Mouse (Mus musculus) midbrain, embryonic 14.5 days (tissue): Measurements from ENCODE around the gene Gabrq. TPM values are rescaled to one million over a fixed set of nuclear protein-coding genes. Genes with fewer than 3 reads are reported as not detected.
A peak's percentile ranks its signal among the peaks of the same experiment; 100 is the strongest.

Experiments
- ATAC-seq: fragments of 200-750 bp; cut with Nextera tagmentation; 2 replicates; pipeline ENCODE4 v1.8.0; 2017; ENCODE audit warnings: moderate number of reproducible peaks, moderate library complexity; ENCODE audit not compliant: low FRiP score, low TSS enrichment
- DNase-seq: peaks from one replicate; pipeline ENCODE4 v3.0.0-alpha.2; 2015
- H3K27ac ChIP-seq: fragments of 300-500 bp; sonication (generic); replicated peaks from 2 replicates; pipeline ENCODE4 v1.5.1; 2014; ENCODE audit warnings: mild to moderate bottlenecking, low read depth, low read length, moderate library complexity
- H3K27me3 ChIP-seq: fragments of 300-500 bp; sonication (generic); 2 replicates; pipeline ENCODE4 v1.6.1; 2014; ENCODE audit warnings: low read length, control low read depth, mixed read lengths; ENCODE audit not compliant: control insufficient read depth, insufficient read depth
- H3K36me3 ChIP-seq: fragments of 300-500 bp; sonication (generic); 2 replicates; pipeline ENCODE4 v1.6.1; 2014; ENCODE audit warnings: low read length, control low read depth; ENCODE audit not compliant: control insufficient read depth, insufficient read depth
- H3K4me1 ChIP-seq: fragments of 300-500 bp; sonication (generic); 2 replicates; pipeline ENCODE4 v1.6.1; 2014; ENCODE audit warnings: mild to moderate bottlenecking, antibody characterized with exemption, low read length, control low read depth; ENCODE audit not compliant: control insufficient read depth, insufficient read depth
- H3K4me2 ChIP-seq: fragments of 300-500 bp; sonication (generic); 2 replicates; pipeline ENCODE4 v1.6.1; 2014; ENCODE audit warnings: mild to moderate bottlenecking, low read length, moderate library complexity
- H3K4me3 ChIP-seq: fragments of 300-500 bp; sonication (generic); replicated peaks from 2 replicates; pipeline ENCODE4 v1.5.1; 2014; ENCODE audit warnings: low read depth, low read length
- H3K9ac ChIP-seq: fragments of 300-500 bp; sonication (generic); replicated peaks from 2 replicates; pipeline ENCODE4 v1.6.1; 2014; ENCODE audit warnings: mild to moderate bottlenecking, low read length, moderate library complexity
- H3K9me3 ChIP-seq: fragments of 300-500 bp; sonication (generic); 2 replicates; pipeline ENCODE4 v1.6.1; 2016; ENCODE audit warnings: low read length, control low read depth, mixed read lengths; ENCODE audit not compliant: control insufficient read depth
- WGBS: fragments of 180-500 bp; shearing (Covaris S2); extraction: QIAGEN DNeasy Blood & Tissue Kit; methylation state at CpG from one replicate; pipeline ENCODE4 v1.1.7; 2014; 5-methylcytosine and 5-hydroxymethylcytosine counted together
- polyA plus RNA-seq: library from polyadenylated mRNA; unstranded; fragments of >200 nt; fragmentation: Nextera tagmentation; extraction: Ambion mirVana; gene quantifications from 2 replicates; pipeline ENCODE4 v1.2.1, GENCODE M21; 2014

The Gabrq gene
- 3.2 and 4.1 TPM in 2 replicates for polyA plus RNA-seq

GRCm38 (mm10) chrX:72824776-72825588 lies at the start of gene Gabrq:
Gene Gabrq (plus strand): TSS chrX:72825178.
- WGBS = 30% methylated on average over 43 of the region's 43 CpGs
- peak; percentile 70 for DNase-seq
- Histone ChIP-seq H3K27me3 (no peaks in the 10 kb centered on the region), H3K27ac (no peak within 1 kb of the TSS), H3K36me3 (no peaks in the 10 kb centered on the region), H3K4me1 (no peaks in the 10 kb centered on the region), H3K9me3 (no peaks in the 10 kb centered on the region), H3K4me2 (peak within 1 kb of the TSS; percentile 68), H3K9ac (no peak within 1 kb of the TSS; the same call in 1 of the 2 replicates), H3K4me3 (peak within 1 kb of the TSS; percentile 40)
- peak; percentile 84 for ATAC-seq

- DNase-seq (peak; percentile 82), ATAC-seq (peak; percentile 88)
- Histone ChIP-seq H3K4me3 (no peak overlapping the region), H3K9me3 (no peaks in the 10 kb centered on the region), H3K4me1 (no peaks in the 10 kb centered on the region), H3K27me3 (no peaks in the 10 kb centered on the region), H3K4me2 (0 out of 2 replicates have a peak overlapping the region, but pooled peaks have one; percentile 4), H3K36me3 (no peaks in the 10 kb centered on the region), H3K27ac (peak overlapping the region; percentile 81), H3K9ac (no peak overlapping the region)
- WGBS = 12% methylated on average over 1 of the region's 1 CpGs
These were observed 36.0 kb upstream of the Gabrq start for GRCm38 (mm10) chrX:72788773-72789557.

- no peak for DNase-seq
- Histone ChIP-seq H3K36me3 (no peaks in the 10 kb centered on the region), H3K4me2 (no peak overlapping the region), H3K4me3 (no peak overlapping the region), H3K27me3 (no peaks in the 10 kb centered on the region), H3K4me1 (no peaks in the 10 kb centered on the region), H3K9me3 (no peaks in the 10 kb centered on the region), H3K27ac (peak overlapping the region; percentile 81), H3K9ac (no peak overlapping the region)
- ATAC-seq = no peak; the same call in 1 of the 2 replicates
These were observed 35.5 kb upstream of the Gabrq start for GRCm38 (mm10) chrX:72789558-72789871.

- Histone ChIP-seq H3K9ac (no peak overlapping the region), H3K36me3 (no peaks in the 10 kb centered on the region), H3K27me3 (no peaks in the 10 kb centered on the region), H3K27ac (no peak overlapping the region), H3K4me1 (no peaks in the 10 kb centered on the region), H3K4me3 (no peak overlapping the region), H3K4me2 (no peak overlapping the region), H3K9me3 (no peaks in the 10 kb centered on the region)
- 3% methylated on average over 5 of the region's 5 CpGs for WGBS
- peak; percentile 90 for DNase-seq
- no peak; the same call in 1 of the 2 replicates for ATAC-seq
These were observed 5.4 kb upstream of the Gabrq start for GRCm38 (mm10) chrX:72819594-72819993.

GRCm38 (mm10) chrX:72823310-72823709 lies 1.7 kb upstream of the Gabrq start:
- no peak for ATAC-seq
- H3K27me3 ChIP-seq = no peaks in the 10 kb centered on the region
- no peak overlapping the region for H3K9ac ChIP-seq
- no peaks in the 10 kb centered on the region for H3K36me3 ChIP-seq
- 80% methylated on average over 2 of the region's 2 CpGs for WGBS
- H3K9me3 ChIP-seq = no peaks in the 10 kb centered on the region
- H3K27ac ChIP-seq = no peak overlapping the region
- H3K4me1 ChIP-seq = no peaks in the 10 kb centered on the region
- H3K4me2 ChIP-seq = no peak overlapping the region
- DNase-seq = peak; percentile 19
- no peak overlapping the region for H3K4me3 ChIP-seq

GRCm38 (mm10) chrX:72825589-72825905 lies 569 bp downstream of the Gabrq start:
- WGBS = 34% methylated on average over 7 of the region's 7 CpGs
- peak; percentile 46 for ATAC-seq
- Histone ChIP-seq H3K9ac (no peak overlapping the region; the same call in 1 of the 2 replicates), H3K4me3 (peak overlapping the region; percentile 40), H3K9me3 (no peaks in the 10 kb centered on the region), H3K36me3 (no peaks in the 10 kb centered on the region), H3K4me2 (peak overlapping the region; percentile 68), H3K4me1 (no peaks in the 10 kb centered on the region), H3K27ac (no peak overlapping the region), H3K27me3 (no peaks in the 10 kb centered on the region)
- DNase-seq = no peak

Other genes starting within 250 kb of the Gabrq start
- gene Gabra3, start 168.3 kb upstream of the Gabrq start, polyA plus RNA-seq = 29.5 and 42.2 TPM in 2 replicates
- gene Cetn2, start 93.2 kb downstream of the Gabrq start, polyA plus RNA-seq = 83.7 and 85.9 TPM in 2 replicates
- gene Nsdhl, start 93.4 kb downstream of the Gabrq start, polyA plus RNA-seq = 48.1 and 48.8 TPM in 2 replicates
- 0.39 and 0.71 TPM in 2 replicates for gene Zfp185, start 162.2 kb downstream of the Gabrq start, polyA plus RNA-seq
- gene Pnma5, start 211.9 kb downstream of the Gabrq start, polyA plus RNA-seq = not detected in 2 replicates
- gene Pnma3, start 239.6 kb downstream of the Gabrq start, polyA plus RNA-seq = 1.8 and 2.1 TPM in 2 replicates